Mouse (Mus musculus) urinary bladder, adult 2 months (tissue): ENCODE data around the gene Slc16a10. TPM values are rescaled to one million over a fixed set of nuclear protein-coding genes. Genes with fewer than 3 reads are reported as not detected.

Source experiments
- DNase-seq: peaks from one replicate; pipeline ENCODE4 v3.0.0; 2022; ENCODE audit warnings: low spot score
- polyA plus RNA-seq: library from polyadenylated mRNA; depleted of rRNA; stranded (reverse); fragments of >200 nt; gene quantifications from 2 replicates; pipeline ENCODE4 v1.2.3, GENCODE M21; 2012; rRNA removed

Slc16a10 gene
- polyA plus RNA-seq, result 10.9 and 13.4 TPM in 2 replicates

- DNase-seq, result peak; percentile 84
Measured at GRCm38 (mm10) chr10:40141864-40142523, at the start of gene Slc16a10. Gene Slc16a10 (minus strand): TSS chr10:40142258.

- DNase-seq, result no peak
Measured at GRCm38 (mm10) chr10:40191338-40191979, 49.4 kb upstream of the Slc16a10 start.

- no peak for DNase-seq
Measured at GRCm38 (mm10) chr10:40190871-40191270, 48.8 kb upstream of the Slc16a10 start.

GRCm38 (mm10) chr10:40189689-40190088 lies 47.6 kb upstream of the Slc16a10 start:
- DNase-seq, result no peak

GRCm38 (mm10) chr10:40188831-40189230 lies 46.8 kb upstream of the Slc16a10 start:
- no peak for DNase-seq

- no peak for DNase-seq
Measured at GRCm38 (mm10) chr10:40185956-40186355, 43.9 kb upstream of the Slc16a10 start.

GRCm38 (mm10) chr10:40180011-40180410 lies 38.0 kb upstream of the Slc16a10 start:
- no peak for DNase-seq

GRCm38 (mm10) chr10:40179142-40179541 lies 37.1 kb upstream of the Slc16a10 start:
- DNase-seq, result no peak

- DNase-seq, result no peak
Measured at GRCm38 (mm10) chr10:40177323-40177962, 35.4 kb upstream of the Slc16a10 start.

GRCm38 (mm10) chr10:40172136-40172535 lies 30.1 kb upstream of the Slc16a10 start:
- DNase-seq, result no peak

- no peak for DNase-seq
Measured at GRCm38 (mm10) chr10:40171211-40171610, 29.2 kb upstream of the Slc16a10 start.

- DNase-seq, result no peak
Measured at GRCm38 (mm10) chr10:40170141-40170558, 28.1 kb upstream of the Slc16a10 start.

GRCm38 (mm10) chr10:40169566-40169965 lies 27.5 kb upstream of the Slc16a10 start:
- DNase-seq, result no peak

GRCm38 (mm10) chr10:40169088-40169487 lies 27.0 kb upstream of the Slc16a10 start:
- no peak for DNase-seq

- DNase-seq, result no peak
Measured at GRCm38 (mm10) chr10:40164421-40165386, 22.6 kb upstream of the Slc16a10 start.

GRCm38 (mm10) chr10:40163914-40164313 lies 21.9 kb upstream of the Slc16a10 start:
- DNase-seq, result no peak

- no peak for DNase-seq
Measured at GRCm38 (mm10) chr10:40163338-40163737, 21.3 kb upstream of the Slc16a10 start.

- no peak for DNase-seq
Measured at GRCm38 (mm10) chr10:40161701-40162255, 19.7 kb upstream of the Slc16a10 start.

GRCm38 (mm10) chr10:40161236-40161635 lies 19.2 kb upstream of the Slc16a10 start:
- no peak for DNase-seq

GRCm38 (mm10) chr10:40152550-40152857 lies 10.4 kb upstream of the Slc16a10 start:
- no peak for DNase-seq

- DNase-seq, result no peak
Measured at GRCm38 (mm10) chr10:40151852-40152549, 9.9 kb upstream of the Slc16a10 start.
